Mouse (Mus musculus) kidney, embryonic 16.5 days (tissue): ENCODE results near the gene Padi4. TPM values are rescaled to one million over a fixed set of nuclear protein-coding genes. Genes with fewer than 3 reads are reported as not detected.

Experiments
- ATAC-seq: fragments of 200-750 bp; cut with Nextera tagmentation; 2 replicates; pipeline ENCODE4 v1.8.0; 2017; ENCODE audit warnings: moderate TSS enrichment; ENCODE audit not compliant: low FRiP score, low TSS enrichment
- H3K27ac ChIP-seq: fragments of 300-500 bp; sonication (generic); 2 replicates; pipeline ENCODE4 v1.5.1; 2014; ENCODE audit warnings: low read length
- H3K27me3 ChIP-seq: fragments of 300-500 bp; sonication (generic); 2 replicates; pipeline ENCODE4 v1.6.1; 2014; ENCODE audit warnings: low read length, control low read depth, mixed read lengths; ENCODE audit not compliant: insufficient read depth
- H3K36me3 ChIP-seq: fragments of 300-500 bp; sonication (generic); 2 replicates; pipeline ENCODE4 v1.6.1; 2014; ENCODE audit warnings: low read length, control low read depth, mixed read lengths; ENCODE audit not compliant: insufficient read depth
- H3K4me1 ChIP-seq: fragments of 300-500 bp; sonication (generic); 2 replicates; pipeline ENCODE4 v1.6.1; 2014; ENCODE audit warnings: low read length, control low read depth, mixed read lengths; ENCODE audit not compliant: insufficient read depth
- H3K4me2 ChIP-seq: fragments of 300-500 bp; sonication (generic); replicated peaks from 2 replicates; pipeline ENCODE4 v1.6.1; 2014; ENCODE audit warnings: low read depth, low read length
- H3K4me3 ChIP-seq: fragments of 300-500 bp; sonication (generic); 2 replicates; pipeline ENCODE4 v1.5.1; 2014; ENCODE audit warnings: mild to moderate bottlenecking, low read length
- H3K9ac ChIP-seq: fragments of 300-500 bp; sonication (generic); replicated peaks from 2 replicates; pipeline ENCODE4 v1.6.1; 2014; ENCODE audit warnings: low read length
- H3K9me3 ChIP-seq: fragments of 300-500 bp; sonication (generic); 2 replicates; pipeline ENCODE4 v1.6.1; 2016; ENCODE audit warnings: low read length, control low read depth
- WGBS: fragments of 180-500 bp; shearing (Covaris S2); extraction: QIAGEN DNeasy Blood & Tissue Kit; methylation state at CpG from one replicate; pipeline ENCODE4 v1.1.7; 2014; 5-methylcytosine and 5-hydroxymethylcytosine counted together
- polyA plus RNA-seq: library from polyadenylated mRNA; unstranded; fragments of >200 nt; fragmentation: Nextera tagmentation; extraction: Ambion mirVana; gene quantifications from 2 replicates; pipeline ENCODE4 v1.2.1, GENCODE M21; 2015

Padi4 gene
- polyA plus RNA-seq, 1 experiment from 2014 or later, result 1.1 TPM

DNA sequence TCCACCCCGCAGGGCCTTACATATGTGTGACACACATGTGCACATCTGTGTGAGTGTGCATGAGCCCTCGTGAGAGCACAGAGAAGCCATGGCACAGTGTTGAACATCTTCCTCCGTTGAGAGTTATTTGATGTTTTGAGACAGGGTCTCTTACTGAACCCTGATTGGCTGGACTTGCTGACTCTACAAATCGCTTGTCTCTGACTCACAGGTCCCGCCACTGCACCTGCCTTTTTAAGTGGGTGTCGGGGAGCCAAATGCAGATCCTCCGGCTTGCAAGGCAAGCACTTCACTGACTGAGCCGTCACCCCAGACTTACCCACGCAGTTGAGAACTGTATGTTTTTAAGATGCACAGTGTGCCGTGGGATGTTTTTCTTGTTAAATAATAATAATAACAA lies 1.8 kb upstream of the Padi4 start:
- WGBS, result 88% methylated on average over 10 of the region's 10 CpGs
- H3K27ac ChIP-seq, result no peak overlapping the region
- no peaks in the 10 kb centered on the region for H3K36me3 ChIP-seq
- ATAC-seq, result no peak
- H3K27me3 ChIP-seq, result no peaks in the 10 kb centered on the region
- no peak overlapping the region for H3K4me2 ChIP-seq
- no peaks in the 10 kb centered on the region for H3K9me3 ChIP-seq
- H3K4me1 ChIP-seq, result 0 out of 2 replicates have a peak, but pooled peaks cover 17% of the 10 kb centered on the region
- no peak overlapping the region for H3K9ac ChIP-seq
- no peak overlapping the region for H3K4me3 ChIP-seq

DNA sequence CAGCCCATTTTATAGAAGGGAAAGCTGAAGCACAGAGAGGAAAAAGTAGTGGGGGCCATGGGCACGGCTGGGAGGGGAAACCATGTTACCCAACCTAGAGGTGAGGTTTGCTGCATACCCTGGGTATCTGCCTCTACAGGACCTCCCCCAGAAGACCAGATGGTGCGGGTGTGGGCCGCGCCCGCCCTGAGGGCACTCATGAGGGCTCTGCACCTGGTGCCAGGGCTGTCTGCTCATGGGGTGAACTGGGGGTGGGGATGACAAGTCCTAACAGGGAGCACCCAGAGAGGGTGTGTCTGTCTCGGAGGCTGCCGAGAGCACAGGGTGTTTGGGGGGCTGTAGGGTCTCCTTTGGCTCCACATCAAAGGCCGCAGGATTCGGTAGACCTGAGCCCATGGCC lies 857 bp upstream of the Padi4 start:
- Histone ChIP-seq H3K4me3 (no peak overlapping the region), H3K4me2 (no peak overlapping the region), H3K9ac (no peak overlapping the region), H3K9me3 (no peaks in the 10 kb centered on the region), H3K36me3 (no peaks in the 10 kb centered on the region), H3K4me1 (peaks cover 18% of the 10 kb centered on the region), H3K27me3 (no peaks in the 10 kb centered on the region), H3K27ac (no peak overlapping the region)
- 83% methylated on average over 9 of the region's 9 CpGs for WGBS
- no peak for ATAC-seq

DNA sequence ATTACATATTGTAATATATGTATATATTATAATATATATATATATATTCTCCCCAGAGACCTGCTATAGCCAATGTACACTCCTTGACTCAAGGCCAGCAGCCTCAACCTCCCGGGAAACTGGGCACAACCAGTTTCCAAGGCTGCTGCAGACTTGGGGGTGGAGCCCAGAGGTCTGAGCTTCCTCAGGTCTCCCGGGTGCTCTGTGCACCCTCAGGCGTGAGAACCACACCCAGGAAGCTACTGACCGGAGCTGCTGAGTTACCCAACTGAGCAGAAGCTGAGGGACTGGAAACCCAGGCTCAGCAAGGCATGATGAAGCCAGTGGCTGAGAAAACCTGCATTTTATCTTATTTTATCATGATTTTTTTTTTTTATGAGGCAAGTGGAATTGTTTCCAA lies 2.9 kb downstream of the Padi4 start:
- ATAC-seq, result 0 out of 2 replicates have a peak, but pooled peaks have one; percentile 21
- H3K4me2 ChIP-seq, result no peak overlapping the region
- H3K4me3 ChIP-seq, result no peak overlapping the region
- H3K27ac ChIP-seq, result no peak overlapping the region
- peaks cover 16% of the 10 kb centered on the region for H3K4me1 ChIP-seq
- H3K36me3 ChIP-seq, result no peaks in the 10 kb centered on the region
- H3K27me3 ChIP-seq, result no peaks in the 10 kb centered on the region
- H3K9ac ChIP-seq, result no peak overlapping the region
- no peaks in the 10 kb centered on the region for H3K9me3 ChIP-seq
- WGBS, result 24% methylated on average over 4 of the region's 4 CpGs

DNA sequence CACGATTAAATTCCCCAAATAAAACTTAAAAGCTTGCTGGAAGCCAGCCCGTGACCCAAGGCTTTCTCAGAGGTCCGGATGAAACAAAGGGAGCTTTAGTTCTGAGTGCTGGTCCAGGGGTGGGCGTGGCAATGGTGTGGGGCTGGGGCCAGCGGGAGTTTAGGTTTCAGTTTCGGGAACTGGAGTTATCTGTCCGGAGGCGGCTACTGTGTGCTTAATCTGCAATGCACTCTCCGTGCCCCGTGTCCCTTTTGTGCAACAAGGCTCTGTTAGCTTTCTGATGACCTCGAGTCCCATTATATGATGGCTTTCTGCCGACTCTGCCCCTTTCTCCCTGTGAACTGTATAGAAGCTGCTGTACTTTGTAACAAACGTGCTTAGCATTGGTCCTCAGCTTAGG lies 3.6 kb downstream of the Padi4 start:
- ATAC-seq, result peak; percentile 53; the same call in 1 of the 2 replicates
- peak overlapping the region; percentile 79 for H3K27ac ChIP-seq
- no peaks in the 10 kb centered on the region for H3K9me3 ChIP-seq
- H3K4me1 ChIP-seq, result peaks cover 16% of the 10 kb centered on the region
- no peaks in the 10 kb centered on the region for H3K36me3 ChIP-seq
- peak overlapping the region; percentile 42 for H3K4me3 ChIP-seq
- H3K4me2 ChIP-seq, result peak overlapping the region; percentile 54
- peak overlapping the region; percentile 49; the same call in 1 of the 2 replicates for H3K9ac ChIP-seq
- 5% methylated on average over 13 of the region's 13 CpGs for WGBS
- H3K27me3 ChIP-seq, result no peaks in the 10 kb centered on the region

DNA sequence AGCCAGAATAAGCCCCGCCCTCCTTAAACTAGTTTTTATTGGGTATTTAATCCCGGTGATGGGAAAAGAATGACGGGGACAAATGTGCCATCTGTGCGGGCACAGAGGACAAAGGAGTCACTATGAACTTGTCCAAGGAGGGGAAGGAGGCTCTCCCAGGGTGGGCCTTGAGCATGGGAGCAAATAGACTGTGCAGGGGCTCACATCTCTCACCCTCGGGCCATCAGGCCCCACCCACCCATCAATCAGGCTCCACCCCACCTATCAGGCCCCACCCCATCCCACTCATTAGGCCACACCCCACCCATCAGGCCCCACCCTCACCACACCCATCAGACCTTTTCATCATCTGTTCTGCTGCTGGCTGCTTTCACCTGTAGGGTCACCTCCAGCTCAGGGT lies 5.1 kb downstream of the Padi4 start:
- H3K4me2 ChIP-seq, result no peak overlapping the region
- no peaks in the 10 kb centered on the region for H3K36me3 ChIP-seq
- no peak for ATAC-seq
- no peaks in the 10 kb centered on the region for H3K27me3 ChIP-seq
- WGBS, result 93% methylated on average over 5 of the region's 5 CpGs
- H3K4me1 ChIP-seq, result peaks cover 16% of the 10 kb centered on the region
- H3K9me3 ChIP-seq, result no peaks in the 10 kb centered on the region
- H3K4me3 ChIP-seq, result no peak overlapping the region
- no peak overlapping the region for H3K9ac ChIP-seq
- no peak overlapping the region for H3K27ac ChIP-seq

DNA sequence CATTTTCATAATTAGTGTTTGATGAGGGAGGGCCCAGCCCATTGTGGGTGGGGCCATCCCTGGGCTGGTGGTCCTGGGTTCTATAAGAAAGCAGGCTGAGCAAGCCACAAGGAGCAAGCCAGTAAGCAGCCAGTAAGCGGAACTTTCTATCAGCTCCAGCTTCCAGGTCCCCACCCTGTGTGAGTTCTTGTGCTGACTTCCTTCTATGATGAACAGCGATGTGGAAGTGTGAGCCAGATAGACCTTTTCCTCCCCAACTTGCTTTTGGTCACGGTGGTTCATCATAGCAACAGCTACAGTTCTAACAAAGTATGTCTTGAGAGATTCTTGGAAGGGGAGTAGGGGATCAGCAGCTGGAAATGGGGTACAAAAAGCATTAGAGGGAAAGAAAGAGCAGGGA lies 8.1 kb downstream of the Padi4 start:
- H3K4me3 ChIP-seq, result no peak overlapping the region
- H3K36me3 ChIP-seq, result no peaks in the 10 kb centered on the region
- peaks cover 7% of the 10 kb centered on the region for H3K4me1 ChIP-seq
- no peak overlapping the region for H3K27ac ChIP-seq
- H3K9me3 ChIP-seq, result no peaks in the 10 kb centered on the region
- no peak overlapping the region for H3K9ac ChIP-seq
- WGBS, result 77% methylated on average over 3 of the region's 3 CpGs
- no peak for ATAC-seq
- H3K27me3 ChIP-seq, result no peaks in the 10 kb centered on the region
- no peak overlapping the region for H3K4me2 ChIP-seq

DNA sequence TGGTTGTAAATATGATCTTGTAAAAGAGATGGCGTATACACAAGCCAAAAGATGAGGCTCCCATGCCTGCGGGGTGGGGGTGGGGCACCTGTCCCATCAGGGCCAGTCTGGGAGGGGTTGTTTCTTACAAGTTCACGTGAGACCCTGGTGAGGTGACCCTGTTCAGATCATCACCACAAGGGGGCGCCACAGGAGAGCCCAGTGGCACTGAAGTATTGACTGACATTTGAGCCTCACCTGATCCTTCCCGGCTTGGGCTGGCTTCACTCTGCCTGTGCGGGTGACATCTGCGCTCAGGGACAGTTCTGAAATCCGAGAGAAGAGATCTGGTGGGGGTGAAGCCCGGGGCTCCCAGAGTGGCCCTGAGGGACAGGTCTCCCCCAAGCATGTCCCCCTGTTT lies 10.9 kb downstream of the Padi4 start:
- Histone ChIP-seq H3K9me3 (no peaks in the 10 kb centered on the region), H3K4me1 (peaks cover 2% of the 10 kb centered on the region; the same call in 1 of the 2 replicates), H3K4me2 (no peak overlapping the region), H3K27ac (no peak overlapping the region), H3K9ac (no peak overlapping the region), H3K4me3 (no peak overlapping the region), H3K27me3 (no peaks in the 10 kb centered on the region), H3K36me3 (no peaks in the 10 kb centered on the region)
- 18% methylated on average over 9 of the region's 9 CpGs for WGBS
- no peak; the same call in 1 of the 2 replicates for ATAC-seq

DNA sequence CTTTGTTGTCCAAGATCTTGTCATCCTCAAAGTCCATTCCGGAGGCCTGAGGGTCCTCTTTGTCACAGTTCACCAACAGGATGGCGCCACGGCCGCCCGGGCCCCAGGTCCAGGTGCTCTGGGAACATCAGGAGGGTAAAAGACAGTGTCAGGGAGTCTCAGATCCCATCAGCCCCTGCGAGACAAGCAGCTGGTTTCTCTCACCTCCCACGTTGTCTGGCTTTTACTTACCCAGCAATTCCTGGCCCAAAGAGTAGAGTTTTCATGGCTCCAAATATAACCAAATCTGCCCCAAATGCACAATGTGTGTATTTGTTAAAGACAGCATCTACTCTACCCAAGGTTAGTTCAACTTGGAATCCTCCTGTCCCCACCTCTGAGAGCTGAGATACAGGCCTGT lies 12.4 kb downstream of the Padi4 start:
- Histone ChIP-seq H3K27me3 (no peaks in the 10 kb centered on the region), H3K9ac (no peak overlapping the region), H3K4me2 (no peak overlapping the region), H3K27ac (no peak overlapping the region), H3K4me3 (no peak overlapping the region), H3K36me3 (no peaks in the 10 kb centered on the region), H3K4me1 (peaks cover 8% of the 10 kb centered on the region; the same call in 1 of the 2 replicates), H3K9me3 (no peaks in the 10 kb centered on the region)
- no peak for ATAC-seq
- WGBS, result 67% methylated on average over 7 of the region's 7 CpGs

DNA sequence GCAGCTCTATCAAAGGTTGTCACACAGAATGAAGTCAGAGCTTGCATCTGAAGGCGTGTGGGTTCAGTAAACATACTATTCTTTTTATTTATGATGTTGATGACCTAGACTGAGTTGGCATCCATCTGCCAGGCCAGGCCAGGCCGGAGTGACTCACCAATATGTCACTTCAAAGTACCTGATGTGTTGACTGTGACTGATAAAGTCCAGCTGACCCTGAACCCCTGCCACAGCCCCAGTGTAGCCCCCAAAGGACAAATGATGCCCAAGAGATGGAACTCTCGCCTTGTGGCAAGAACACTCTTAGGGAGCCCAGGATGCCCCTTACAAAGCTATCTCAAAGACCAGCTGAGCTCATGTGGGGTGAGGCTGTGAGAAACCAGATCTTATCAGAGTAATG lies 18.2 kb downstream of the Padi4 start:
- 78% methylated on average over 3 of the region's 3 CpGs for WGBS
- Histone ChIP-seq H3K9me3 (no peaks in the 10 kb centered on the region), H3K36me3 (no peaks in the 10 kb centered on the region), H3K27me3 (no peaks in the 10 kb centered on the region), H3K9ac (no peak overlapping the region), H3K4me3 (no peak overlapping the region), H3K4me2 (no peak overlapping the region), H3K27ac (no peak overlapping the region), H3K4me1 (peaks cover 8% of the 10 kb centered on the region; the same call in 1 of the 2 replicates)
- no peak for ATAC-seq

DNA sequence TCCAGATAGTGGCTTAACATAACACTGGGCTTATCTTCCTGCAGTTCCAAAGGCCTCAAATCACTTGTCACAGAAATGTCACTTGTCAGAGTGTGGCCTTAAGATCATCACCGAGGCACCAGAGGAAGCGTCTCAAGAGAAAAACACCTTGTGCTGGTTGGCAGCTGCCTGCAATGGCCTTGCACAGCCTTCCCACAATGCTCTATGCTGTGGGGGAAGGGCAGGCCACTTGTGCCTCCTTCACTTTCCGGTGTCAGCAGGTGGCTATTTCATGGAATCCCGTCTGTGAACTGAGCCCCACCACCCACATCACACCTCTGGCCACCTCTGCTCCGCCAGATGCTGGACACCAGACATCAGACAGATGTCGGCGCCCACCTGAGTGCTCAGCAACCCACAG lies 20.7 kb downstream of the Padi4 start:
- ATAC-seq, result no peak
- H3K27ac ChIP-seq, result no peak overlapping the region
- WGBS, result 55% methylated on average over 7 of the region's 7 CpGs

More for the DNA sequence above, 20.7 kb downstream of the Padi4 start:
- no peak overlapping the region for H3K9ac ChIP-seq
- no peak overlapping the region for H3K4me3 ChIP-seq
- H3K9me3 ChIP-seq, result no peaks in the 10 kb centered on the region
- H3K4me2 ChIP-seq, result no peak overlapping the region
- H3K4me1 ChIP-seq, result peaks cover 12% of the 10 kb centered on the region; the same call in 1 of the 2 replicates
- H3K27me3 ChIP-seq, result no peaks in the 10 kb centered on the region
- no peaks in the 10 kb centered on the region for H3K36me3 ChIP-seq
